Mouse (Mus musculus) adrenal gland, postnatal 36 days (tissue): ENCODE measurements around the gene Rapgef4. TPM values are rescaled to one million over a fixed set of nuclear protein-coding genes. Genes with fewer than 3 reads are reported as not detected.
A peak's percentile ranks its signal among the peaks of the same experiment; 100 is the strongest.

Experiments
- DNase-seq, 2 experiments: peaks; one replicate each; pipeline ENCODE4 v3.0.0; 2021; ENCODE audit warnings: mixed read lengths in 1 of 2
- total RNA-seq, 2 experiments: library from RNA; stranded (reverse); gene quantifications; 2 replicates each; pipeline ENCODE4 v1.2.3; 2021

Gene Rapgef4
- total RNA-seq, 2 experiments from 2014 or later = 131 to 359 TPM

- DNase-seq = no peak
Measured at GRCm38 (mm10) chr2:72281971-72282370, 300.9 kb downstream of the Rapgef4 start.

GRCm38 (mm10) chr2:72282733-72283132, 301.7 kb downstream of the Rapgef4 start:
- DNase-seq = no peak

GRCm38 (mm10) chr2:72284689-72285088, 303.6 kb downstream of the Rapgef4 start:
- DNase-seq = no peak

GRCm38 (mm10) chr2:72285256-72285887, 304.3 kb downstream of the Rapgef4 start, which contains the start of gene Map3k20:
Gene Map3k20 (plus strand): TSS chr2:72285637.
- DNase-seq = peak; percentile 82 to 88

GRCm38 (mm10) chr2:72285888-72286661, 305.0 kb downstream of the Rapgef4 start:
- DNase-seq = peak; percentile 56 to 61

- peak; percentile 26 to 38 for DNase-seq
Measured at GRCm38 (mm10) chr2:72287142-72287541, 306.1 kb downstream of the Rapgef4 start.

- DNase-seq = no peak
Measured at GRCm38 (mm10) chr2:72288932-72289534, 308.0 kb downstream of the Rapgef4 start.

- DNase-seq = no peak
Measured at GRCm38 (mm10) chr2:72291103-72291502, 310.1 kb downstream of the Rapgef4 start.

- DNase-seq = no peak
Measured at GRCm38 (mm10) chr2:72292573-72292972, 311.5 kb downstream of the Rapgef4 start.

- DNase-seq = no peak
Measured at GRCm38 (mm10) chr2:72294994-72295393, 314.0 kb downstream of the Rapgef4 start.

GRCm38 (mm10) chr2:72296984-72297715, 316.1 kb downstream of the Rapgef4 start:
- no peak for DNase-seq

GRCm38 (mm10) chr2:72297716-72298082, 316.7 kb downstream of the Rapgef4 start:
- DNase-seq = peak in 1 of 2 experiments; percentile 18

- DNase-seq = peak in 1 of 2 experiments; percentile 44
Measured at GRCm38 (mm10) chr2:72298406-72298805, 317.4 kb downstream of the Rapgef4 start.

- no peak for DNase-seq
Measured at GRCm38 (mm10) chr2:72301194-72301916, 320.3 kb downstream of the Rapgef4 start.

- no peak for DNase-seq
Measured at GRCm38 (mm10) chr2:72305738-72306137, 324.7 kb downstream of the Rapgef4 start.

Other genes starting within 250 kb of the Rapgef4 start
- 100 to 1,000 TPM; 156 to 185 TPM for gene Itga6, start 235.6 kb upstream of the Rapgef4 start, total RNA-seq
- gene Pdk1, start 108.0 kb upstream of the Rapgef4 start, total RNA-seq = 10 to 100 TPM; 36.1 to 48.6 TPM